Mouse (Mus musculus) right cerebral cortex, adult 18-20 months (tissue): ENCODE data around the gene Gpr62.
"Not testable (repeated sequence)": the region's sequence is repeated elsewhere in the genome, so short reads cannot be mapped to it uniquely, and the experiment has no call there.

Source experiments
- DNase-seq: peaks from one replicate; pipeline ENCODE4 v3.0.0; 2022; ENCODE audit warnings: mixed read lengths

Gene Gpr62

DNA sequence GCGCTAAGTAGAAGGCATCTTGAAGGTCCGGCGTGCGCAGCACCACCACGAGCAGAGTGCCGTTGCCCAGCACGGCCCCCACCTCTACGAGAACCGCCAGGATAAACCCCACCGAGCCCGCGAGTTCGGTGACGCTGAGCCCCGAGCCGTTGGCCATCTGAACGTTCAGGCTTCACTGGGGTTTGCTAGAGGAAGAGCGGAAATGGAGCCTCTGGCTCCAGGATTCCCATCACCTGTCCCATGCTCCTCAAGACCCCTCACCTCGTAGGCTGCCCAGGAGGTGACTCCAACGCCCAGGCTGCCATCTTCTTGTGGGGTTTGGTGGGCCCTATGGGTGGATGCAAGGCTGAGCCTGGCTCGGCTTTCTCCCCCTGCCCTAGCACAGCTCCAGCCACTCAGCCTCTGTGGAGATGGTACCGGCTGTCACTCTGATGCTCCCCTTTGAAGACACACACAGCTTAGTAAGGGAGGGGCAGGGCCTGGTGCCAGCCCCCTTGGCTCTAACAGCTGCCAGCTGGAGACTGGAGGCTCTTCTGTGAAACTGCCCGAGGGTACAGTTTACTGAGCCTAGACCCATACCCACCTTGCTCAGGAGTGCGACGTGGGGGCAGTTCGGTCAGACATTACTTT lies at the start of gene Gpr62:
TSS of gene Gpr62 (minus strand) at position 368 of the 630 bp plus-strand sequence.
- DNase-seq: peak; percentile 75

DNA sequence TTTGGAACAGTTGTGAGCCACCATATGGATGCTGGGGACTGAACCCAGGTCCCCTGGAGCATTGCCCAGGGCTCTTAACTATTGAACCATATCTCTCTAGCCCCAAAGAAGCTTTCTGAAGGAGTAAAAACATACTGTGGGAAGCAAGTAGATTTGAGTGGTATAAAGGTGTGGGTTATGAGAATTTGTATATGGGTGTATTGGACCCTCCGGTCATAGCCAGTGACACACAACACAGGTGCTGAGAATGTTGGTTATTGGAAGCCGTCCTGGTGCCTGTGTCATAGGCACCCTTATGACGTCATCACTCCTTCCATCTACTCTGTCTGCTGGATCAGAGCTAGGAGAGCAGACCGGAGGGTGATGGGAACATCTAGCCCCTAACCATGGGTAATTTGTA lies 48.5 kb upstream of the Gpr62 start, which contains the start of gene Iqcf5:
TSS of gene Iqcf5 (plus strand) at position 301 of the 400 bp plus-strand sequence.
- DNase-seq: no peak

DNA sequence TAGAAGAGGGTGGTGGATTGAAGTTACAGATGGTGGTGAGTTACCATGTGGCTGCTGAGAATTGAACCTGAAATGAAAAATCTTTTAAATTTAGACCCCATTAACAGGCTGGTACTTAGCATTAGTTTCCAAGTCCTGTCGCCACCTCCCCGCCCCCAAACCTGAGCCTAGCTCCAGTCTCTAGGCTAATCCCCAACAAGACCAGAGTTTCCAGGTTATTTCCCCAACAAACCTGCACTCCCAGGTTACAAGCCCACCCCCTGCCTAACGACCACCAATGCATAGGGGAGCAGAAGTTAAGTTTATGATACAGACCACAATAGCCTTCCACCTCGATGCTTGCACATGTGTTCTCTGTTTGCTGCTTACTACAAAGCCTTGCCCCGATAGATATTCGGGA lies 47.8 kb upstream of the Gpr62 start:
- no peak for DNase-seq

DNA sequence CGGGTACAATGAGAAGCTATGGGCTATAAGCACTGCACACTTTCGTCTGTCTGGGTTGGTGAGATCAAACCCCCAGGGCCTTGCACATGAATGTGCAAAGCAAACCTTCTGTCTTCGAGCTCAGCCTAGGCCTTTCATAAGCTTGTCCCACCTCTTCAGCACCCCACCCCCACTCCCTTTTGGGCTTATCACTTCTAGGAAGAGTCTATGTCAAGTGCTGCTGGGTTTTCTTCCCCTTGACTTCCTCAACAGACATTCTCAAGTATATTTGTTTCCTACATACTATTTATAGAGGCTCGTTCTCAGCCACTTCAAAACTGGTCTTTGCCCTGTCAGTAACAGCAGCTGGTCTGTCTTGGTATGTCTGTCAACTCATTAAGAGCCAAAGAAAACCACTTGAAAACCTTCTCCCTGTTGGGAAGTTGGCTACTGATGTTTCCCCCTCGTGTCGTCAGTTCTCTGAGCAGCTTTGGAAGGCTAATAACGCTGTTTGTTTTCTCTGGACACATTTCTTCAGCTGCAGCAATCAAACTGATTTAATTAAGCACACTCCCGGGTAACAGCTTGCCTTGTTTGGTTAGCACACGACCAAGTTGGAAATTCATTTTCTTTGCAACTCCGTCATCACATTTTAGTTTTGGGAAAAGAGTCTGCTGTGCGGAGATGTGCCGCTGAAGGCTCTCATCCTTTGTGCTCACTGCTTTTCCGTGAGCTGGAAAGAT lies 47.2 kb upstream of the Gpr62 start:
- DNase-seq: no peak

DNA sequence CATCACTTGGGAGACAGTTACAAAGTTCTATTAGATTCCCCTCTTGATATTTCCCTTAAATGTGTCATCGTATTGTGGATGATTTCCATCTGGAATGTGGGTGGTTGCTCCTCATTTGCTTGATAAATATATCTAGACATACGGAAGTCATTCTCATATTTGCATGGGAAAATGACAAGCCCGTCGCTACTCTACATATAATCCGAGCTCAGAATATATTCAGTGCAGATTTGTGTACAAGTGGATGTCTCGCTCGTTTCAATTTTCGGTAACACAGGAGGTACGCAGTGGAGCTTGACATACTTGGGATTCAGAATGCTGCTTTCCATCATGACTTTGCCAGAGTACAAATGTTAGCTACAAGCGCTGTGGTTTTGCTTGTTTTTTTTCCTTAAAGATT lies 43.6 kb upstream of the Gpr62 start:
- peak; percentile 11 for DNase-seq

DNA sequence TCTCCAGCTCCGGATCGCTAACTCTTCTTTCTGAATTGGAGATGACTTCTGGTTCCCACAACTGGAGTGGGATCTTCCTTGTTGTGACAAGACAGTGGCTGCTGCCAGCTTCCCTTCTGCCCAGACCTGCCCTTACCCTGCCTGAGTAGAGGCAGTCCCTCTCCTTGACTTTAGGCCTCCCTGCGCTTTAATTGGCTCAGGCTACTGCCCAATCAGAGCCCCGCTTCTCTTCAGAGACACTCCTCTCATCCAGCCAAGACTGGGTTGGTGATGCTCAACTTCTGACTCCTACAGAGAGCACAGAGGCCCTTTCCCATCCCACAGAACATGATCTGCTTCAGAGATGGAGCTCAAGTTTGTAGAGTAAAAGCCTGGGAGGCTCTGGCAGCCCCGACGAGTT lies 38.5 kb upstream of the Gpr62 start:
- DNase-seq: no peak

DNA sequence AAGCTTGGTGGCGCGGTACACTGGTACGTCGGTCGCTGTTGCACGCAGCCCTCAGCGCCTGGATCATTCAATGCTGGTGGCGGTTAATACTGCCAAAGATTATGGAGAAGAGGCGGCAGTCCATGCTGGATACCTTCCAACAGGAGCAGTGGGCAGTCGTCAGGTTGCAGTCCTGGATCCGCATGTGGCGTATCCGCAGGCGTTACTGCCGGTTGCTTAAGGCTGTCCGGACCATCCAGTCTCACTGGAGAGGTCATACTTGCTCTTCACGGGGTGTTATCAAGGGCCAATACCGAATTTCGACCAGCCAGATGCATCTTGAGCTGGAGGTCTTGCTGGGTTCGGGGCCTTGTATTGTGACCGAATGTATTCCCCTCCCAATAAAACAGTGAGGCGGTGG lies 36.1 kb upstream of the Gpr62 start:
- DNase-seq: no peak

DNA sequence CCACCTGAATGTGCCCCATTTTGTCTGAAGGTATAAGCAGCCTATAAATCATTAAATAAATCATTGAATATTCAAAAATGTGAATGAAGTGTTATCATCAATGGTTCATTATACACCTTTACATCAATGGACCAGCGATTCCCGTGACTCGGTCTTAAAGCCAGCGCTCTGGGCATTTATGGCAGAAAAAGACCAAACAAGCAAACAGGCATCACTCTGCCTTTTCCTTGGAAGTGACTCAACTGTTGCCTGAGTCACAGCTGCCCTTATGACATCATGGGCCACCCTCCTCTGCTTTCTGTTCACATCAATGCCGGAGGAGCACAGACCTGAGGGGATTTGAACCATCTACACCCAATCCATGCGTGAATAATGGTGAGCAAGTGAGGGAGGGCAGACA lies 33.9 kb upstream of the Gpr62 start, which contains the start of gene Iqcf1:
TSS of gene Iqcf1 (plus strand) at position 301 of the 400 bp plus-strand sequence.
- no peak for DNase-seq

DNA sequence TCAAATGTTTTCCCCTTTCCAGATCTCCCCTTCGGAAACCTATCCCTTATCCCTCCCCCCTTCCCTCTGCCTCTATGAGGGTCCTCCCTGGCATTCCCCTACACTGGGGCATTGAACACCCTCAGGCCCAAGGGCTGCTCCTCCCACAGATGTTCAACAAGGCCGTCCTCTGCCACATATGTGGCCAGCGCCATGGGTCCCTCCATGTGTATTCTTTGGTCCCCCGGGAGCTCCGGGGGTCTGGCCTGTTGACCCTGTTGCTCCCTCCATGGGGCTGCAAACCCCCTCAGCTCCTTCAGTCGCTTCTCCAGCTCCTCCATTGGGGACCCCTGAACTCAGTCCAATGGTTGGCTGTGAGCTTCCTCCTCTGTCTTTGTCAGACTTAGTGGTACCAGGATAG lies 21.9 kb upstream of the Gpr62 start:
- not testable (repeated sequence) for DNase-seq

DNA sequence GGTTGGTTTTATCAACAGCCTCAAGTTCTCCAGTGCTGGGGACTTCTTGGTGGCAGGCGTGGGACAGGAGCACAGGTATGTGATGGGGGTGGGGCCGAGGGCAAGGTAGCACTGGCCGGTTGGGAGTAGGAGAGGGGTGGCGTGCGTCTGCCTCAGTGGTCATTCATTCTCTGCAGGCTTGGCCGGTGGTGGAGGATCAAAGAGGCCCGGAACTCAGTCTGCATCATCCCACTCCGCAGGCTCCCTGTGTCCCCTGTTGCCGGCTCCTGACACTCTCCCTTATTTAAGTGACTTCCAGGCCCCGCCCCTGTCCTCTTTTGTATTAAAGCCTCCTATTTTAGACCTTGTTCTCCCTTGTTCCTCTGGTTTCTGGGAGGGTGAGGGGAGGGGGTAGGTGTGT lies 19.3 kb upstream of the Gpr62 start:
- DNase-seq: no peak

DNA sequence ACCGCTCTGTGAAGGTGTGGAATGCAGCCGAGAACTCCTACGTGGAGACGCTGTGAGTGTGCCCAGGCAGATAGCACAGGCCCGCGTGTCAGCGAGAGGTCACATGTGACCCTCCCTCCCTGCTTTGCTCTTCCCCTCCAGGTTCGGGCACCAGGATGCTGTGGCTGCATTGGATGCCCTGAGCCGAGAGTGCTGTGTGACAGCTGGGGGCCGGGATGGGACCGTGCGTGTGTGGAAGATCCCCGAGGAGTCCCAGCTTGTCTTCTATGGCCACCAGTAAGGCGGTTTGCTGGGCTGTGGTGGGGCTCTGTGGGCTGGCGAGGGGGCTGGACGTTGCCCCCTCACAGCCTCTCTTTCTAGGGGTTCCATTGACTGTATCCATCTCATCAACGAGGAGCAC lies 17.9 kb upstream of the Gpr62 start:
- DNase-seq: no peak

DNA sequence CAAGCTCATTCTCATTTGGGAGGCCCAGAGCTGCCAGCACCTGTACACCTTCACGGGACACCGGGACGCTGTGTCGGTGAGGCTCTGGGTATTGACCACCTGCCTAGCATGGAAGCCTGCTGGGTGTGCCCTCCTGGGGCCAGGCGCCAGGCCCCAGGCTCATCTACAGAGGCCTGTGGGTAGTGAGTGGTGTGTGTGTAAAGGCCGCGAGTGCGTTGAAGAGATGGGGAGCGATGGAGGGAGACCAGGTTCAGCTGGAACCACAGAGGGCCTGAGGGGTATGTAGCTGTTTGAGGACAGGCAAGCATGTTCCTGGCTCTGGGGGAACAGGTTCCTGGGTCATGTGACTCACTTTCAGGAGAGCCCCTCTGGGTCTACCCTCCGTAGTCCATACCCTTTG lies 17.4 kb upstream of the Gpr62 start:
- no peak for DNase-seq

DNA sequence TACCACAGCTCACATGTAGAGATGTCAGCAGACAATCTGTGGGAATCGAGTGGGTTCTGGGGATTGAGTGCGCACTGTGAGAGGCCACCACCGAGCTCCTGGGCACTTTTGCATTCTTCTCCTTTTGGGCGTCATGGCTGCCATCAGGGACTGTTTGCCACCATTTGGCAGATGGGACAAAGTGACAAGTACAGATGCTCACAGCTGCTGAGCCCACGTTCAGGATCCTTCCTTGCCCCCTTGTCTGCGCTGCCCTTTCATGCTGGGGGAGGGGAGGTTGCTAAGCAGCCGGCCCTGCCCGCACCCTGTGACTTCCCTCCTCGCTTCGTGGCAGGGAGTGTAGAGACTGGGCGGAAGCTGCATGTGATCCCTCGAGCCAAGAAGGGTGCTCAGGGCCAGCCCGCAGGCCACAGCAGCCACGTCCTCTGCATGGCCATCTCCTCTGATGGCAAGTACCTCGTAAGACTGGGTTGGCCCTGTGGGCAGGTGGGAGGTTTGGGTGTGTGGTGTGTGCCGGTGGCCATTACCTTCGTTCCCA lies 16.9 kb upstream of the Gpr62 start:
- no peak for DNase-seq

DNA sequence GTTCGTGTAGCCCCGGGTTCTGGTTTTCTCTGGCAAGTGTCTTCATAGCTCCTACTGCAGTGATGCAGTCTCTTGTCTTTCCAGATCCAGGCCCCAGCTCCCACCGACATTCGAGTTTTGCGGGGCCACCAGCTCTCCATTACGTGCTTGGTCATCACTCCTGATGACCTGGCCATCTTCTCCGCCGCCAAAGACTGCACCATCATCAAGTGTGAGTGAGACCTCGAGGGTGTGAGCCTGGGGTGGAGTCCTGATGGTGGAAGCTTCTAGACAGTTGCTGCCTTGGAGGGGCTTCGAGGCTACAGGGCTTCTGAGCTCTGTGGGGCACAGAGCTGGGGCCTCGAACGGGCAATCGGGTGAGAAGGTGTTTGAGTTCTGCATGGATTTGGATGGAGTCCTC lies 15.9 kb upstream of the Gpr62 start:
- no peak for DNase-seq

DNA sequence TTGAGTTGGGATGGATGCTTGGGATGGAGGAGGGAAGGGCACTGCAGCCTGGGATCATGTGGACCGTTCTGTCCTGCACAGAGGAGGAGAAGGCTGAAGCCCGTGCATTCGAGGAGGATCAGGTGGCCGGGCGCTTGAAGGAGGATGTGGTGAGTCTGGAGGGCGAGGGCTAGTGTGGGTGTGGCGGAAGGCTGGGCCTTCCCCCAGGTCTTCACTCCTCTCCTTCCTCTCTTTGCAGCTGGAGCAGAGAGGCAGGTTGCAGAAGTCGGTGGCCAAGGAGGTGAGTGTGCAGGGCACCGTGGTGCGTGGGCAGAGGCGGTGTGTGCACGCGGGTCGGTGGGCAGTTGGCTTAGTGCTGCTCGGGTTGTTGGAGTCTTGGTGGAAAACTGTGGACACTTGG lies 15.3 kb upstream of the Gpr62 start:
- no peak for DNase-seq

DNA sequence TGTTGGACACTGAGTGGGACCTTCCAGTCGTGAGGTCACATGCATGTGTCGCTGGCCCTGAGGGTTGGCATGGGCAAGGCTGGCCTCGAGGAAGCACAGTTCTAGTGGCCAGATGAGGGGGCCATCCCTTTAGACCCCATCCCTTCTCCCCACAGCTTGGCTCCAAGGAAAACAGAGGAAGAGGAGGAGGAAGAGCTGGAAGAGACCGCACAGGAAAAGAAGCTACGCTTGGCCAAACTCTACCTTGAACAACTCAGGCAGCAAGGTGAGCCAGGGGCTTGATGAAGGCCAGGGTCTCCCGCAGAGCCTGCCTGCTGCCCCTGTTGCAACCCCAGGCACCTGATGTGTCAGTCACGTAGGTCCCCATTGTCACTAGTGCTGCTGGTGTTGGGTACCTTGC lies 14.8 kb upstream of the Gpr62 start:
- no peak for DNase-seq

DNA sequence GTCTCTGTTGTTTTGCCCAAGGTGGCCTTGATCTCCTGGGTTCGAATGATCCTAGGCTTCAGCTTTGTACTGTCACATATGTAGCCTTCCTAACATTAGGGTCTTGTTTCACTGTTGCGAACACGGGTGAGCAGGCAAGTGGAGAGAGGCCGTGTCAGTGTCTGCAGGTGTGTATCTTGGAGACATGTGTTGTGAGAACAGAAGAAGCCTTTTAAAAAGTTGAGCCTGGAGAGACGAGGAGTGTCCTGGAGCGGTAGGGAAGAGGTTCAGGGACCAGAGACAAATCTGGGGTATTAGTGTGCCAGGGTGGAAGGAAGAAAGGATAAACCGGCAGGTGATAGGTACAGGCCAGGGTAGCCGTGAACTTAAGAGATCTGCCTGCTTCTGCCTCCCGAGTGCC lies 12.4 kb upstream of the Gpr62 start:
- no peak for DNase-seq

DNA sequence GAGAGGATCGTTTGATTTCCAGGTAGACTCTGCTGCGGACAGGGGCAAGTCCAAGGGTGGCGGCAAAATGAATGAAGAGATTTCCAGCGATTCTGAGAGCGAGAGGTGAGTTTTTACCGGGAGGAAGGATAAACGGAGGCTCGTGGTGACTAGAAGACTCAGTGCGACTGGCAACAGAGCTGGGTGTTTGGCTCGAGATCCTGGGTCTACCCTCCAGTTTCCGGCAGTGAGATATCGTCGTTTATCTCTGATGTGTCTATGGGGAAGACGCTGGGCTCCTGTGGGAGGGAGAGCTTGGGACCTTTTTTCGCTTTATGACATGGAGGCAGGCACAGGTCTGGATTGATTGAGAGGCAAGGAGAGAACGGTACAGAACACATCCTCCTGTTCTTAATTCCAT lies 11.9 kb upstream of the Gpr62 start:
- no peak for DNase-seq

DNA sequence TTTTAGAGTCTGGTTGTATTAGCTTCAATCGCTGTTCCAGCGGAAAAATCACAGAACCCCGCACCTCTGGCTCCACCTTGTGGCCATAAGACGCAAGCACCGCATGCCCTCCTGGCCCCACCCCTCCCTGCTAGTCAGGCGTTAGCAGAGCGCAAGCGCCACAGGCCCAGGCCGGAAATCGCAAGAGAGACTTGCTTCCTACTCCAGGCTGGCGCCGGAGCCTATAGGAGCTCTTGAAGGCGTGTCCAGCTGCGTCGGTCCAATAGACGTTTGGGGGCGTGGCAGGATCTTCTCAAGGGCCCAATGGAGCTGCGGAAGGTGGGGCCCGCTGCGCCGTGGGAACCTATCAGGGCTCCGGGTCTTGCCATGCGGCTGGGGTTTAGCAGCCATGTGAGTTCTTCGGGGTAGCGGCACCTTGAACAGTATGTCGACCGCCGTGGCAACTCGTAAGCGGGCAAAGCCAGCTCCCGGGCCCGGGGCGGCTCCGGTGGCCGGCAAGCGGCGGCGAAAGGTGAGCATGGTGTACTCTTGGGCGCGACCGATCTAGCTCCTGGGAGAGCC lies 11.3 kb upstream of the Gpr62 start, which contains the start of gene Parp3:
TSS of gene Parp3 (minus strand) at position 26 of the 561 bp plus-strand sequence.
- peak; percentile 100 for DNase-seq

DNA sequence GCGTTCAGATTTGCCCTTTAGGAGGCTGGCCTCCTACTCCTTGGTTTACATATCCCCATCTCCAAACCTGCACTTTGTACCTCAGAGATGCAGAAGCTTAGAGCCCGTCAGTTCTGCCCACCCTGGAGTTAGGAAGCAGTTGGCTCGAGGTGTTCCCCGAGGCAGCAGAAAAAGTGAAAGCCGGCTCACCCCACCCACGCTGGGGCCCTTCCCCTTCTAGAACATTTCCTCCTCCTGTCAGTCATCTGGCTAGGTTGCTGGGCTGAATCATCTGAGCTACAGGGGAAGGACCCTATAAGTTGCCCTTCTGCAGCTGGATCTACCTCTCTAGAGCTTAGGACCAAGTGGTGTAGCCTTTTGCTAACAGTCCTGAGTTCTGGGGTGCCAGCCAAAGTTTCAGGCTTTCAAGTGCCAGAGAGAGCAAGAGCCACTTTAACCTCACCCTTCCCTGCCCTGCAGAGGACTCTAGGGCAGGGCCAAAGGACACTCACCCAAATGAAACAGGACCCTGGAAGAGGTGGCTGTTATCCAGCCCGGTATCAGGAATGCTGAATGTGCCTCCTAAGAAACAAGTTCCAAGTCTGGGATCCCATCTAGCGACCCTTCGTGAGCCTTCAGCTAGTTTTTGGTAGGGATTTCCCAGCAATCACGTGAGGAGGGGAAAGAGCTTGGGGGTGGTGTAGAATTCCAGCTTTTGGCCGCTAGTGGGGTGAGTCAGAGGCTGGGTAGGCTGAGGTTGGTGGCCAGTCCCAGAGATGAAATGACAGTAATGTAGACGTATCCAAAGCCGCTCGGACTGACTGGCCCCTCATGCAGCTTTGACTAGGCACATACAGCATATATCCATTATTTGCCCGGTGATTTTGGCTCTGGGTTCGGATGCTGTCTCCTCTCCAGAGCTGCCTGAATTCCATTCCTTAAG lies 10.5 kb upstream of the Gpr62 start:
- peak; percentile 46 for DNase-seq

DNA sequence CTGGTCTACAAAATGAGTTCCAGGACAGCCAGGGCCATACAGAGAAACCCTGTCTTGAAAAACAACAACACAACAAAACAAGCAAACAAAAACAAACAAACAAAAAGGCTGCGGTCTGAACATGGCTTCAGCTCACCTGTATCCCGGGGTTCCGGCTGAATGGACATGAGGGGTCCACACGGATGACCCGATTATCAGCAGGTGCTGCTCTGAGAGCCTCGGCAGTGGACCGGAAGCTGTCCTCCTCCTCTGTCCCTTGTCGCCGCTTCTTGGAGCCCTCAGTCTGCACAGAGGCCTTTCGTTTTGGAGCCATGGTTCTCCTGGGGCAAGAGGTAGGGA lies 9.9 kb upstream of the Gpr62 start, which contains the start of gene Rrp9:
TSS of gene Rrp9 (plus strand) at position 301 of the 339 bp plus-strand sequence.
- DNase-seq: no peak

DNA sequence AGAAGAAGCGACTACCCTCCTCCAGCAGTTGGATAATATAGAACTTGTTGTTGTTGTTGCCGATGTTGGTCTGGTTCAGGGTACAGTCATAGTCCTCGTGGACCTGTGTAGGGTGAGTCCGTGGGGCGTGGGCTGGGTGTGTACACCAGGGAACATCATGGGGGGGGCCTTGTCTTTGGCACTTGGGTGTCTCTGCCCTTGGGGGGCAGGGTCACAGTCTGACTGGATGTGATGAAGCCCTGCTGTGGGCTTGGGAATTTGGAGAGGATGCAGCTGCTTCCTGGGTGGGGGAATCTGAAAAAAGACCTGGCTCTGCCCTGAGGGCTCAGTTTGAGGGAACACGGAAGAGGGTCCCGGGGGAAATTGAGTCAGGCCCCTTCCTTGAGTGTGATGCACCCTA lies 9.3 kb upstream of the Gpr62 start:
- DNase-seq: no peak

DNA sequence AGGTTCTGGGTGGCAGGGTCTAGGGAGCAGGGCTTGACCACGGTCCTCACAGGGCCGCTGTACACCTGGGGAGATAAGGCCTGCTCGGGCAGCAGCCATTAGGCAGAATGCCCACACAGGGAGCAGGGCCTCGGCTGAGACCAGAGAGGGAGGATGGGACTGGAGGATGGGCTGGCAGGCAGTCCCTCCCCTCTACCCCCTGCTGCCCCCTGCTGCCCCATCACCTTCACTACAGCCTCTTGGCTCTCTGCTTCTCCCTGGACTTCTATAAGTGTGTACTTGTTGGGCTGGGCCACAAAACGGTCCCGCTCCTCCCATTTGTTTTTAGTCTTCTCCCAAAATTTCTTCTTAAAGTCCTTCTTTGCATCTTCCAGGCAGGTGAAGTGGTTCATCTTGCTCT lies 8.7 kb upstream of the Gpr62 start:
- peak; percentile 46 for DNase-seq
